Mouse (Mus musculus): ENCODE data around the gene Mcm9.

DNA sequence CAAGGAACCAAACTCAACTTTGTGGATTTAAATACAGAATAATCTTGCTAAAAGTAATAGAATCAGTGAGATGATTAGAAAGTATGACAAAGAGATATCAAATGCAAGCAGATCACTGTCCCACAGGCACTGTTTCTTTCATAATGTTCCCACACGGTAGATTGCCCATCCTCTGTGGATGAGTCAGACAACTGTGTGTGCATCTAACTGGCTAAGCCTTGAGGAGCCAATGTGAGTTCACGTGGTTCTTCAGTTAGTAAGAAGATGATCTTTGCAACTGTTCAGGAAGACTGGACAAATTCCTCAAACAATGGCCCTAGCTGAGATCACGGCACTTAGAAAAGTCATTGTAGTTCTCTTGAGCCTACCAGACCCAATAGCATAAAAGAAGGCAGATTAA, 102.9 kb downstream of the Mcm9 start:
- TF ChIP-seq CTCF (IDR thresholded peaks at IDR 0.05; ENCODE audit: borderline replicate concordance, extremely low read depth, insufficient read depth, insufficient read length) = no peak
- no peak for TF ChIP-seq POLR2A (IDR thresholded peaks at IDR 0.05; ENCODE audit: borderline replicate concordance, extremely low read depth, insufficient read depth, insufficient read length, poor library complexity, severe bottlenecking)
